In genomic region chr2:180794422-180794821, GRCm38 (mm10) we compare ENCODE assay signal across 25 mouse cellular contexts. TPM values are rescaled to one million over a fixed set of nuclear protein-coding genes. Genes with fewer than 3 reads are reported as not detected.
DNase-seq lines count a peak whose midpoint lies in the region; ATAC-seq and TF ChIP-seq lines count a peak whose summit lies in the region.
"Had no signal": no experiment of that assay in that cellular context is flagged by ENCODE, and none has a peak within 500 bp of the region (broad histone marks: within the 10 kb centered on the region; RNA-seq: fewer than 3 reads in every experiment).

No protein-coding gene starts in this region.

- ATAC-seq in forebrain, embryonic 12.5 days (ENCODE audit: low FRiP score) = 0 out of 2 replicates have a peak, but pooled peaks have one; percentile 20
- no peak for ATAC-seq in forebrain, postnatal 0 days
- ATAC-seq in hindbrain, embryonic 12.5 days (ENCODE audit: low FRiP score) = peak; percentile 53; the same call in 1 of the 2 replicates
- ATAC-seq in hindbrain, embryonic 14.5 days (ENCODE audit: low FRiP score) = no peak
- 0 out of 2 replicates have a peak, but pooled peaks have one; percentile 39 for ATAC-seq in stomach, embryonic 15.5 days (ENCODE audit: insufficient read depth, low FRiP score, low read depth)
- no peak for ATAC-seq in stomach, postnatal 0 days (ENCODE audit: low FRiP score, low TSS enrichment)
- ATAC-seq: forebrain, embryonic 16.5 days; intestine, embryonic 15.5 days had no signal

- no peak for DNase-seq in forebrain, postnatal 0 days
- DNase-seq in hindbrain, embryonic 14.5 days (ENCODE audit: low spot score) = no peak
- DNase-seq in stomach, postnatal 0 days (ENCODE audit: low spot score) = no peak
- no peak for DNase-seq in right cerebral cortex, postnatal 25 days
- DNase-seq: adrenal gland, postnatal 10 days; cerebellum, adult 11 months; cerebellum, adult 8-10 months; cerebellum, postnatal 14 days; embryo, embryonic 11 days; gastrocnemius, postnatal 14 days; heart, postnatal 36 days had no signal

- no peaks in the 10 kb centered on the region for H3K9me3 ChIP-seq in forebrain, embryonic 12.5 days
- H3K9me3 ChIP-seq in forebrain, postnatal 0 days (ENCODE audit: low read length) = no peaks in the 10 kb centered on the region
- no peaks in the 10 kb centered on the region for H3K9me3 ChIP-seq in hindbrain, embryonic 12.5 days (replicated peaks)
- no peaks in the 10 kb centered on the region for H3K9me3 ChIP-seq in hindbrain, embryonic 14.5 days (ENCODE audit: control insufficient read depth, low read length)
- H3K9me3 ChIP-seq in stomach, embryonic 15.5 days = no peaks in the 10 kb centered on the region
- H3K9me3 ChIP-seq in stomach, postnatal 0 days (ENCODE audit: control insufficient read depth, low read length) = no peaks in the 10 kb centered on the region
- H3K9me3 ChIP-seq: embryonic facial prominence, embryonic 13.5 days; heart, embryonic 13.5 days; intestine, embryonic 15.5 days had no signal

- H3K27ac ChIP-seq in forebrain, embryonic 12.5 days = no peak overlapping the region
- H3K27ac ChIP-seq in forebrain, postnatal 0 days (ENCODE audit: low read depth, low read length) = no peak overlapping the region
- no peak overlapping the region for H3K27ac ChIP-seq in hindbrain, embryonic 12.5 days
- H3K27ac ChIP-seq in hindbrain, embryonic 14.5 days = no peak overlapping the region
- no peak overlapping the region for H3K27ac ChIP-seq in stomach, embryonic 15.5 days
- no peak overlapping the region for H3K27ac ChIP-seq in stomach, postnatal 0 days (replicated peaks)
- H3K27ac ChIP-seq: embryonic facial prominence, embryonic 13.5 days; heart, embryonic 13.5 days; intestine, embryonic 15.5 days had no signal

- TF ChIP-seq CTCF in forebrain, postnatal 0 days (IDR thresholded peaks at IDR 0.05; ENCODE audit: low read depth) = no peak
- TF ChIP-seq CTCF in stomach, postnatal 0 days (IDR thresholded peaks at IDR 0.05; ENCODE audit: low read depth) = no peak

- H3K4me1 ChIP-seq in forebrain, embryonic 12.5 days = peaks cover 15% of the 10 kb centered on the region
- H3K4me1 ChIP-seq in forebrain, postnatal 0 days (ENCODE audit: insufficient read depth) = peaks cover under 1% of the 10 kb centered on the region; the same call in 1 of the 2 replicates
- H3K4me1 ChIP-seq in hindbrain, embryonic 12.5 days = peaks cover 12% of the 10 kb centered on the region
- H3K4me1 ChIP-seq in hindbrain, embryonic 14.5 days (replicated peaks; ENCODE audit: control insufficient read depth, insufficient read depth, low read length) = 0 out of 2 replicates have a peak, but pooled peaks cover 3% of the 10 kb centered on the region
- H3K4me1 ChIP-seq in stomach, embryonic 15.5 days = no peaks in the 10 kb centered on the region
- H3K4me1 ChIP-seq in stomach, postnatal 0 days (replicated peaks; ENCODE audit: control insufficient read depth, insufficient read depth) = no peaks in the 10 kb centered on the region
- H3K4me1 ChIP-seq: intestine, embryonic 15.5 days had no signal

- peaks cover 25% of the 10 kb centered on the region for H3K27me3 ChIP-seq in forebrain, embryonic 12.5 days
- no peaks in the 10 kb centered on the region for H3K27me3 ChIP-seq in forebrain, postnatal 0 days (ENCODE audit: insufficient read depth, low read length)
- H3K27me3 ChIP-seq in hindbrain, embryonic 12.5 days = peaks cover 8% of the 10 kb centered on the region; the same call in 1 of the 2 replicates
- no peaks in the 10 kb centered on the region for H3K27me3 ChIP-seq in hindbrain, embryonic 14.5 days (ENCODE audit: control insufficient read depth, insufficient read depth, low read length)
- peaks cover 13% of the 10 kb centered on the region; the same call in 1 of the 2 replicates for H3K27me3 ChIP-seq in stomach, embryonic 15.5 days (replicated peaks)
- 0 out of 2 replicates have a peak, but pooled peaks cover 3% of the 10 kb centered on the region for H3K27me3 ChIP-seq in stomach, postnatal 0 days (ENCODE audit: control insufficient read depth, insufficient read depth, low read length)

- no peak overlapping the region for H3K4me3 ChIP-seq in forebrain, embryonic 12.5 days (replicated peaks)
- H3K4me3 ChIP-seq in forebrain, postnatal 0 days (ENCODE audit: low read depth, low read length) = no peak overlapping the region
- H3K4me3 ChIP-seq in hindbrain, embryonic 12.5 days = no peak overlapping the region
- H3K4me3 ChIP-seq in hindbrain, embryonic 14.5 days (replicated peaks; ENCODE audit: low read length) = no peak overlapping the region
- H3K4me3 ChIP-seq in stomach, embryonic 15.5 days (replicated peaks) = no peak overlapping the region
- H3K4me3 ChIP-seq in stomach, postnatal 0 days (ENCODE audit: low read depth, low read length) = no peak overlapping the region
- H3K4me3 ChIP-seq: embryonic facial prominence, embryonic 13.5 days; heart, embryonic 13.5 days; intestine, embryonic 15.5 days had no signal

- H3K9ac ChIP-seq in forebrain, embryonic 12.5 days = no peak overlapping the region
- no peak overlapping the region for H3K9ac ChIP-seq in forebrain, postnatal 0 days
- no peak overlapping the region for H3K9ac ChIP-seq in hindbrain, embryonic 12.5 days
- H3K9ac ChIP-seq in hindbrain, embryonic 14.5 days = no peak overlapping the region
- H3K9ac ChIP-seq in stomach, embryonic 15.5 days = no peak overlapping the region
- H3K9ac ChIP-seq in stomach, postnatal 0 days (ENCODE audit: low read length) = no peak overlapping the region
- H3K9ac ChIP-seq: embryonic facial prominence, embryonic 13.5 days; heart, embryonic 13.5 days; intestine, embryonic 15.5 days had no signal

- 87% methylated on average over 2 of the region's 2 CpGs for WGBS in forebrain, embryonic 12.5 days
- WGBS in forebrain, postnatal 0 days = 79% methylated on average over 2 of the region's 2 CpGs
- 86% methylated on average over 2 of the region's 2 CpGs for WGBS in hindbrain, embryonic 12.5 days
- 80% methylated on average over 2 of the region's 2 CpGs for WGBS in hindbrain, embryonic 14.5 days
- WGBS in stomach, embryonic 15.5 days = 83% methylated on average over 2 of the region's 2 CpGs
- 92% methylated on average over 2 of the region's 2 CpGs for WGBS in stomach, postnatal 0 days

- no peak for TF ChIP-seq EP300 in stomach, postnatal 0 days (optimal IDR thresholded peaks at IDR 0.05)

- no peak overlapping the region for H3K4me2 ChIP-seq in forebrain, embryonic 12.5 days
- H3K4me2 ChIP-seq in forebrain, postnatal 0 days (ENCODE audit: low read depth) = no peak overlapping the region
- H3K4me2 ChIP-seq in hindbrain, embryonic 12.5 days (replicated peaks) = no peak overlapping the region
- H3K4me2 ChIP-seq in hindbrain, embryonic 14.5 days (replicated peaks) = no peak overlapping the region
- no peak overlapping the region for H3K4me2 ChIP-seq in stomach, embryonic 15.5 days
- no peak overlapping the region for H3K4me2 ChIP-seq in stomach, postnatal 0 days (replicated peaks; ENCODE audit: low read depth)
- H3K4me2 ChIP-seq: embryonic facial prominence, embryonic 13.5 days; heart, embryonic 13.5 days; intestine, embryonic 15.5 days had no signal

- H3K36me3 ChIP-seq in forebrain, embryonic 12.5 days (replicated peaks) = no peaks in the 10 kb centered on the region
- H3K36me3 ChIP-seq in forebrain, postnatal 0 days (ENCODE audit: insufficient read depth) = no peaks in the 10 kb centered on the region
- no peaks in the 10 kb centered on the region for H3K36me3 ChIP-seq in hindbrain, embryonic 12.5 days
- no peaks in the 10 kb centered on the region for H3K36me3 ChIP-seq in hindbrain, embryonic 14.5 days (replicated peaks; ENCODE audit: control insufficient read depth, insufficient read depth)
- H3K36me3 ChIP-seq in stomach, embryonic 15.5 days = no peaks in the 10 kb centered on the region
- H3K36me3 ChIP-seq in stomach, postnatal 0 days (ENCODE audit: control insufficient read depth, insufficient read depth, low read length) = no peaks in the 10 kb centered on the region
- H3K36me3 ChIP-seq: embryonic facial prominence, embryonic 13.5 days; heart, embryonic 13.5 days; intestine, embryonic 15.5 days had no signal

RNA-seq across cellular contexts. Expression of gene Bhlhe23, which starts 17.7 kb away (rescaled TPM):
- polyA plus RNA-seq in forebrain, embryonic 12.5 days (2016; fragmentation: Nextera tagmentation; extraction: Ambion mirVana) = 1.3 and 3.2 TPM in 2 replicates
- 0.33 and 0.46 TPM in 2 replicates for total RNA-seq in forebrain, postnatal 0 days (2014; rRNA removed)
- polyA plus RNA-seq in forebrain, postnatal 0 days (2015; fragmentation: Nextera tagmentation; extraction: Ambion mirVana) = 0.18 and 0.71 TPM in 2 replicates
- 2.3 and 3.3 TPM in 2 replicates for polyA plus RNA-seq in hindbrain, embryonic 12.5 days (2016; fragmentation: Nextera tagmentation; extraction: Ambion mirVana)
- 0.36 and 1.3 TPM in 2 replicates for polyA plus RNA-seq in hindbrain, embryonic 14.5 days (2014; fragmentation: Nextera tagmentation; extraction: Ambion mirVana)
- polyA plus RNA-seq in stomach, embryonic 15.5 days (2015; fragmentation: Nextera tagmentation; extraction: Ambion mirVana) = 0.08 and 0.14 TPM in 2 replicates
- not detected in 2 replicates for polyA plus RNA-seq in stomach, postnatal 0 days (2015; fragmentation: Nextera tagmentation; extraction: Ambion mirVana)
- total RNA-seq: adrenal gland, postnatal 10 days; adrenal gland, postnatal 4 days; common myeloid progenitor, adult 5-6 weeks; gastrocnemius, adult 18-20 months; gastrocnemius, postnatal 14 days; heart, adult 8-10 months; heart, postnatal 36 days; MEL had no signal
- polyA plus RNA-seq: embryonic facial prominence, embryonic 13.5 days; gonadal fat pad, adult 2 months; heart, embryonic 13.5 days; heart, postnatal 0 days; intestine, embryonic 15.5 days had no signal

Comparison
In these comparisons a context has a peak if more than half of its experiments do, and no peak if none do; other contexts are left out.
1. ATAC-seq: peak in forebrain, embryonic 12.5 days (single experiment), hindbrain, embryonic 12.5 days (single experiment) and stomach, embryonic 15.5 days (single experiment); none in forebrain, postnatal 0 days (single experiment), hindbrain, embryonic 14.5 days (single experiment) and stomach, postnatal 0 days (single experiment).